Mouse (Mus musculus): ENCODE results near the gene Slc13a1.

DNA sequence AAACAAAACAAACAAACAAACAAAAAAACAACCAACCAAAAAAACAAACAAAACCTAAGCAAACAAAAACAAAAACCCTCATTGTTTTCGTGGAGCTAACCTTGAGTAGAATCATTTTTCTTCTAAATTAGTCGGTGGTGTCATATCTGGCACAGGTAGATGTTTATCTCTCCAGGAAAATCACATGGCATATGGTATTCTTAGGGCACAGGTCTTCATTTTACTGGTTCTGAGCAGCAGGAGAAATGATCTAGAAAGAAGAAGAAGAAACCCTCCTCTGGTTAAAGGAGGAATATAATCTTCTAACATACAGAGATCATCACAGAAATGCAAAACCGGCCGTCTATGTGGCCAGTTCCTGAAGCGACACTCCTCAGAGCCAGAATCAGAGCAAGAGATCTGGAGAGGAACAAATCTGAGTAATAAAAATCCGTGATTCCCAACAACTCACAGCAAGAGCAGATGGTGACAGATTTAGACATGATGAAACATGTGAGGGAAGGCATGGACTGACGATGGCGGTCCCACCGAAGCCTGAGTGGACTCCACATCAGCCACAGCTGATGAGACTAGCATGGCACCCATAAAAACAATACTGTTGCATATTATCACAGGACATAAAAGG is 113.7 kb downstream of the Slc13a1 start:
- TF ChIP-seq CTCF (IDR thresholded peaks at IDR 0.05; ENCODE audit: low read depth) (no peak), EP300 (IDR thresholded peaks at IDR 0.05; ENCODE audit: low read depth) (no peak)

Data from liver, postnatal 0 days (tissue).